Mouse (Mus musculus) heart, embryonic 13.5 days (tissue): ENCODE measurements around the gene Dlx1. TPM values are rescaled to one million over a fixed set of nuclear protein-coding genes. Genes with fewer than 3 reads are reported as not detected.
A peak's percentile ranks its signal among the peaks of the same experiment; 100 is the strongest.

Experiments
- ATAC-seq: fragments of 200-750 bp; cut with Nextera tagmentation; 2 replicates; pipeline ENCODE4 v1.8.0; 2017; ENCODE audit warnings: moderate TSS enrichment; ENCODE audit not compliant: insufficient number of reproducible peaks, low FRiP score, low TSS enrichment; ENCODE audit errors: extremely low read depth
- H3K27ac ChIP-seq: fragments of 300-500 bp; sonication (generic); replicated peaks from 2 replicates; pipeline ENCODE4 v1.5.1; 2015; ENCODE audit warnings: moderate library complexity, mild to moderate bottlenecking, inconsistent platforms
- H3K27me3 ChIP-seq: fragments of 300-500 bp; sonication (generic); replicated peaks from 2 replicates; pipeline ENCODE4 v1.6.1; 2015; ENCODE audit warnings: mild to moderate bottlenecking, inconsistent platforms
- H3K36me3 ChIP-seq: fragments of 300-500 bp; sonication (generic); 2 replicates; pipeline ENCODE4 v1.6.1; 2015; ENCODE audit warnings: mild to moderate bottlenecking, inconsistent platforms
- H3K4me1 ChIP-seq: fragments of 300-500 bp; sonication (generic); 2 replicates; pipeline ENCODE4 v1.6.1; 2015; ENCODE audit warnings: inconsistent platforms
- H3K4me2 ChIP-seq: fragments of 300-500 bp; sonication (generic); 2 replicates; pipeline ENCODE4 v1.6.1; 2015; ENCODE audit warnings: inconsistent platforms, mild to moderate bottlenecking, moderate library complexity
- H3K4me3 ChIP-seq: fragments of 300-500 bp; sonication (generic); 2 replicates; pipeline ENCODE4 v1.5.1; 2015; ENCODE audit warnings: moderate library complexity, mild to moderate bottlenecking, inconsistent platforms
- H3K9ac ChIP-seq: fragments of 300-500 bp; sonication (generic); 2 replicates; pipeline ENCODE4 v1.6.1; 2015; ENCODE audit warnings: inconsistent platforms, mild to moderate bottlenecking, moderate library complexity
- H3K9me3 ChIP-seq: fragments of 300-500 bp; sonication (generic); 2 replicates; pipeline ENCODE4 v1.6.1; 2016; ENCODE audit warnings: inconsistent platforms
- WGBS: fragments of 180-500 bp; shearing (Covaris S2); methylation state at CpG from one replicate; pipeline ENCODE4 v1.1.7; 2015; ENCODE audit warnings: mixed read lengths; 5-methylcytosine and 5-hydroxymethylcytosine counted together
- polyA plus RNA-seq: library from polyadenylated mRNA; unstranded; fragments of >200 nt; fragmentation: Nextera tagmentation; extraction: Ambion mirVana; gene quantifications from 2 replicates; pipeline ENCODE4 v1.2.1, GENCODE M21; 2015

The Dlx1 gene
- polyA plus RNA-seq, 1 experiment from 2014 or later, result 0.60 TPM

DNA sequence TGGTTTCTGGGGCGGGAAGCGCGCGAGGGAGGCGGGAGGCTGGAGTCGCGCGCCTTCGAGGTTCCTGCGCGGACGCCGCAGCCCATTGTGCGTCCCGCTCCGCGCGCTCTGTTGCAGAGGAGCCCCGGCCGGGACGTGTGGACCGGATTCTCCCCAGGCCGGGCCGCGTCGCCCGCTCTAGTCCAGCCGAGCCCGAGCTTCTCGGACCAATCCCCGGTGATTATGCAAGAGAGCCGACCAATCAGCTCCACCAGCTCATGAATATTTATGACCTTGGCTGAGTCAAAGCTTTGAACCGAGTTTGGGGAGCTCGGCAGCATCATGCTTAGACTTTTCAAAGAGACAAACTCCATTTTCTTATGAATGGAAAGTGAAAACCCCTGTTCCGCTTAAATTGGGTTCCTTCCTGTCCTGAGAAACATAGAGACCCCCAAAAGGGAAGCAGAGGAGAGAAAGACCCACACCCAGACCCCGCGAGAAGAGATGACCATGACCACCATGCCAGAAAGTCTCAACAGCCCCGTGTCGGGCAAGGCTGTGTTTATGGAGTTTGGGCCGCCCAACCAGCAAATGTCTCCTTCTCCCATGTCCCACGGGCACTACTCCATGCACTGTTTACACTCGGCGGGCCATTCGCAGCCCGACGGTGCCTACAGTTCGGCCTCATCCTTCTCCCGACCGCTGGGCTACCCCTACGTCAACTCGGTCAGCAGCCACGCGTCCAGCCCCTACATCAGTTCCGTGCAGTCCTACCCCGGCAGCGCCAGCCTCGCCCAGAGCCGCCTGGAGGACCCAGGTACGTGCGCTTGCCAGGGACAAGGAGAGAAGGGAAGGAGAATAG lies 1.8 kb downstream of the Dlx1 start:
- Histone ChIP-seq H3K36me3 (no peaks in the 10 kb centered on the region), H3K4me1 (peaks cover 27% of the 10 kb centered on the region), H3K4me2 (peak overlapping the region; percentile 90), H3K27ac (no peak overlapping the region), H3K9ac (0 out of 2 replicates have a peak overlapping the region, but pooled peaks have one; percentile 51), H3K4me3 (peak overlapping the region; percentile 58), H3K27me3 (peaks cover 99% of the 10 kb centered on the region), H3K9me3 (no peaks in the 10 kb centered on the region)
- under 1% methylated on average over 60 of the region's 60 CpGs for WGBS
- peak; percentile 75; the same call in 1 of the 2 replicates for ATAC-seq

DNA sequence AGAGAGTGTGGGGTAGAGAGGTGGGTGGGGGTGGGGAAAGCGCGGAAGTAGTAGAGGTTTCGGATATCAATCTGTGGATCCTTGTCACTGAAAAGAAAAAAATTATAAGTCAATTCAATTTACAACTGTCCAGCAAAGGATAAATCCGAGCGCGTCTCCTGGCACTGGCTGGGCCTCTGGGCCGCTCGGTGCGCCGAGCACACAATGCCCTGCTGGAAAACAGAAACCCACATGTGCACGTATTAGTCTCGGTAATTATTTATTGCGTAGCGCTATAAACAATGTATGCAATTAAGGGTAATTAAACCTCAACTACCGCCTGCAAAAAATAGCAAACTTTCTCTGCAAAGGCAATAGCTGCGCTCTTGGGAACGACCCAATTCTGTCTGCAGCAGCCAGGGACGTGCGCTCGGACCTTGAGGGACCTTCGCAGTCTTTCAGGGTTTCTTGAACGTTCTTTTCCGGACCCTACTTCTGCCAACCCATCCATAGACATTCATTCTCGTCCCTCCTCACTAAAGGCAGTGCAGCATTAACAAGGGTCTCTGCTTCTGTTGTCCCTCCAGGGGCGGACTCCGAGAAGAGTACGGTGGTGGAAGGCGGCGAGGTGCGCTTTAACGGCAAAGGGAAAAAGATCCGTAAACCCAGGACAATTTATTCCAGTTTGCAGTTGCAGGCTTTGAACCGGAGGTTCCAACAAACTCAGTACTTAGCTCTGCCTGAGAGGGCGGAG lies 2.6 kb downstream of the Dlx1 start:
- ATAC-seq, result no peak
- WGBS, result 1% methylated on average over 34 of the region's 34 CpGs
- Histone ChIP-seq H3K4me2 (peak overlapping the region; percentile 90), H3K4me3 (peak overlapping the region; percentile 58), H3K9ac (no peak overlapping the region), H3K9me3 (no peaks in the 10 kb centered on the region), H3K36me3 (no peaks in the 10 kb centered on the region), H3K4me1 (peaks cover 27% of the 10 kb centered on the region), H3K27me3 (peaks cover 97% of the 10 kb centered on the region), H3K27ac (no peak overlapping the region)

DNA sequence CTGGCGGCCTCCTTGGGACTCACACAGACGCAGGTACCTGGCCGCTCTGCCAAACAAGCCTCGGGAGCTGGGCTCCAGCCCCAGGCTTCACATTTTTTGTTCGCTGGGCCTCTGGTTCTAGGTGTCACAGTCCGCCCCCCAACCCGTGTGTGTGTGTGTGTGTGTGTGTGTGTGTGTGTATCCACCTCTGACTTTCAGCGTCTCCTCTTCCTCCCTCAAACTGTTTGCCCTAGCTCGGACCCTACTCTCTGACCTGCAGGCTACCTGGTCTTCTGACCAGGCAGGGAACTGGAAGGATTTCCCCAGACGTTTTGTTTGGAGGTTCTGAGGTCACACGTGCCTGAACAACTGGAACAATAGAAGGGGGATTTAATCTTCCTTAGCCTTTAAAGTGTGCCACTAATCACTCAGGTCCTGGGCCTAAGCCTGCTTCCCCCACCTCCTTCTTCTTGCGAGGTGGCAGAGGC lies 3.2 kb downstream of the Dlx1 start:
- no peak overlapping the region for H3K4me2 ChIP-seq
- H3K4me3 ChIP-seq, result peak overlapping the region; percentile 58
- no peak overlapping the region for H3K27ac ChIP-seq
- WGBS, result 1% methylated on average over 12 of the region's 12 CpGs
- ATAC-seq, result no peak
- peaks cover 27% of the 10 kb centered on the region for H3K4me1 ChIP-seq
- H3K9ac ChIP-seq, result no peak overlapping the region
- peaks cover 96% of the 10 kb centered on the region for H3K27me3 ChIP-seq
- no peaks in the 10 kb centered on the region for H3K9me3 ChIP-seq
- no peaks in the 10 kb centered on the region for H3K36me3 ChIP-seq

DNA sequence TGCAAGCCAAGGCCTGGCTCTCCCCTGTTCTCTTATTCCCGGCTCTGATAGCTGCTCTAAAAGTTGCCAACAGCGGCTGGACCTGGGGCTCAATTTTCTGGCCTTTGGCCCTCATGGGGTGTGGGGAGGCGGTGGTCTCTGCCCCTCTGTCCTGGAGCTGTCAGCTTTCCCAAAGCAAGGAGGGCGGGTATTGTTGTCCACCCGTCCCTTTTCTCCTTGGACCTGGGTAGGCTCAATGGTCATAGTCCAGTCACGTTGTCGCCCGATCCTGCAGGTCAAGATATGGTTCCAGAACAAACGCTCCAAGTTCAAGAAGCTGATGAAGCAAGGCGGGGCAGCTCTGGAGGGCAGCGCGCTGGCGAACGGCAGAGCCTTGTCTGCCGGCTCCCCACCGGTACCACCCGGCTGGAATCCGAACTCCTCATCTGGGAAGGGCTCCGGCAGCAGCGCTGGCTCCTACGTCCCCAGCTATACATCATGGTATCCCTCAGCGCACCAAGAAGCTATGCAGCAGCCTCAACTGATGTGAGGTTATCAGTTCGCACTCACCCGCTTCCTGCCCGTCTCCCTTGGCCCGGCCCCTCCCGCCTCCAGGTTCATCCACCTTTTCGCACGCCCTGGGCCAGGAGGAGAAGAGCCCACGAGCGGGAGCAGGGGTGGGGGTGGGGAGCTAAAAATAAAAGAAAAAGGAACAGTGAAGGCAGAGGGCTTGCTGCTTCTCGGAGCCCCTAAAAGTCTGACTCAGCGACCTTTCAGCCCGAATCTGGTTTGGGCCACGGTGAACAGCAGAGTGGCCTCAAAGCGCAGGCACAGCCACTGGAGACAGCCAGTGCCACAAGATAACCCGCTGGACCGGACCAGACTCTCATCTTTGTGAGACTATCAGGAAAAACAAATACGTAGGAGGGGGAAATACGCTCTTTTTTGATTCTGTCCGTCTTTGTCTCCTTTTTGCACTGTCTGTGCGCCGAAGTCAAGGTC lies 4.4 kb downstream of the Dlx1 start:
- Histone ChIP-seq H3K27ac (no peak overlapping the region), H3K4me2 (no peak overlapping the region), H3K4me3 (peak overlapping the region; percentile 9; the same call in 1 of the 2 replicates), H3K27me3 (peaks cover 96% of the 10 kb centered on the region), H3K4me1 (peaks cover 27% of the 10 kb centered on the region), H3K36me3 (no peaks in the 10 kb centered on the region), H3K9me3 (no peaks in the 10 kb centered on the region), H3K9ac (no peak overlapping the region)
- ATAC-seq, result no peak
- 1% methylated on average over 43 of the region's 43 CpGs for WGBS

DNA sequence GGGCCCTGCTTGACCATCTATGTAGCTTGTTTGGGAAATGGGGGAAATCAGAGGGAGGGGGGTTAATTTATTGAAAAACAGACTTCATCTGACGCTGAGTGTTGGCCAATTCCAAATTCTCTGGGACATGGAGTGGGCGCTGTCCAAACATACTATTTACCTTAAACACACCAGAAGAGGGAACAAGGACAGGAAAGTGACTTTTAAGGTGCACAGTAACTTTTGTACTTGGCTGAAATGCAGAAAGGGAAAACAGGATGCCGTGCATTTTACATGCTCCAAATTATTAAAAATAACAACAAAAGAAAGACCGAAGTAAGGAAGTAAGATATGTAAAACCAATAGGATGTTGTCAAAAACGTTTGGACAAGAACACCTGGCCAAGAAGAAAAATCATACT lies 5.2 kb downstream of the Dlx1 start:
- no peak for ATAC-seq
- Histone ChIP-seq H3K9me3 (no peaks in the 10 kb centered on the region), H3K36me3 (no peaks in the 10 kb centered on the region), H3K4me1 (peaks cover 26% of the 10 kb centered on the region), H3K9ac (no peak overlapping the region), H3K4me3 (no peak overlapping the region), H3K4me2 (no peak overlapping the region), H3K27ac (no peak overlapping the region), H3K27me3 (peaks cover 97% of the 10 kb centered on the region)
- WGBS, result 10% methylated on average over 5 of the region's 5 CpGs

DNA sequence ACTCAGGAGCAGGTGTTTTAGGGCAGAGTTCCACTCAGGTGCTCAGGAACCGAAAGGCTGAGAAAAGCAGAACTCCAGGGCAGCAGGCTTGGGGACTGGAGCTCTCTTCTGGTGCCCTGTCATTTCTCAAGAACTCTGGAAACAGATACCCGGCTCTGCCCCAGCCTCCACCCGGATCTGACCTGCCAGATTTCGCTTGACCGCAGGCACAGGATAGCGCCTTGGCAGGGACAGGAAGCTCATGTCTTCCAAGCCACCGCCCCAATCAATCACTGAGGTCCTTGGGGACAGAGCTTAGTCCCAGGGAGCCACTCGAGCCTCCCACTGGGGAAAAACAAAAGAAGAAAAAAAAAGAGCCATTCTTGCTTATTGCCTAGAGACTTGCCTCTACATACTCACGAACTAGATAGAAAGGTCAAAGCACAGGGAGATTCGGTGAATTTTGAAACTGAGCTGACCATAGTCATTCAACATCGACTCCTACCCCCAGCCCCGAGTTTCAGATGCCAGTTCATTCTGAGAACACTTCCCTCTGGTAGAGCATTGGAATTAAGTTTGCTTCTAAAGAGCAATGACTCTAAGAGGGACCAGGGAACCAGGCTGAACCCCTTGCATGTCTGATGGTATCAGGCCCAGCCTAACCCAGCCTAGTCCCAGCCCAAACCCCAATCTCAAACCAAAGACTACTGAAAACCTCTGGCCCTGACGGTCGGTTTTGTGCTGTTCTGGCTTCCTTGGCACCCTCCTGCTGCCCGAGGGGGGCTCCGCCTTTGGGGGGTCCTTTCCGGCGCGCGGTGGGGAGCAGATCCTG lies 6.5 kb downstream of the Dlx1 start:
- H3K4me3 ChIP-seq, result no peak overlapping the region
- no peak for ATAC-seq
- H3K9ac ChIP-seq, result no peak overlapping the region
- H3K27me3 ChIP-seq, result peaks cover 97% of the 10 kb centered on the region
- H3K4me2 ChIP-seq, result no peak overlapping the region
- H3K4me1 ChIP-seq, result peaks cover 21% of the 10 kb centered on the region
- no peaks in the 10 kb centered on the region for H3K9me3 ChIP-seq
- H3K36me3 ChIP-seq, result no peaks in the 10 kb centered on the region
- no peak overlapping the region for H3K27ac ChIP-seq
- 2% methylated on average over 20 of the region's 20 CpGs for WGBS

DNA sequence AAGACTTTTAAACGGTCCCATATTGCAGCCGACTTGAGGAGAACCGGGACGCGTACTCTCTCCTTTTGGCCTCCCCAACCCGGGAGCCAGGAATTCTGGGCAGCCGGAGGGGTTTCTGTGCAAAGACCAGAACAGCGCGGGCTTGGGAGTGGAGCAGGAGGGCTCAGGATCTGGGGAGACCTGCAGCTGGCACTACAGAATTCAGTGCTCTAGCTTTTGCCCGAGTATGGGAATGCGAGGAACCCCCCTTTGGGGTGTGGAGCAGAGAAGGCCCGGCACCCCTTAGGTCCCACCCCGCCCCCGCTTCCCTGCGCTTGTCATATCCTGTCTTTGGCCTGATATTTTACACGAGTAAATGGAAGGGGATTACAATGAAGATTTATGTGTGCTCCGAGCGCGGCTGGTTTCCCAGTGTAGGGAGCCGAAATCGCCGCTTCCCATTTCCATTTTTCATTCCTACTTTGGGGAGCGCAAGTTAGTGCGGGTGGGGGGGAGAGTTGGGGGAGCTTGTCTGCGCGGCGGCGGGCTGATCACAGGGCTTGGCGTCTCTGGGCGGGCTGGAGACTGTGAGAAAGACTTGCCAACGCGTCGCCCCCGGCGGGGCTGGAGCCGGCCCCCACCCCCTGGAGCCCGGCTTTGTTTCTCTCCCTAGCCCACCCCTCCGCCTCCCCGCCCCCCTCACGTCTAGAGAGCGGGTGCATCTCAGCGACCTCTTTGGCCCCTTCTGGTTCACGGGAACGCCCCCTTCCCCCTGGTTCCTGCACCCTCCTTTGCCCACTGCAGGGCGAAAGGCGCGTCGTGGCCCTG lies 12.9 kb downstream of the Dlx1 start:
- WGBS, result 1% methylated on average over 41 of the region's 48 CpGs
- Histone ChIP-seq H3K4me3 (peak overlapping the region; percentile 34), H3K36me3 (no peaks in the 10 kb centered on the region), H3K27me3 (peaks cover 99% of the 10 kb centered on the region), H3K9me3 (no peaks in the 10 kb centered on the region), H3K27ac (no peak overlapping the region), H3K9ac (0 out of 2 replicates have a peak overlapping the region, but pooled peaks have one; percentile 14), H3K4me2 (peak overlapping the region; percentile 54), H3K4me1 (peaks cover 44% of the 10 kb centered on the region)
- no peak for ATAC-seq

DNA sequence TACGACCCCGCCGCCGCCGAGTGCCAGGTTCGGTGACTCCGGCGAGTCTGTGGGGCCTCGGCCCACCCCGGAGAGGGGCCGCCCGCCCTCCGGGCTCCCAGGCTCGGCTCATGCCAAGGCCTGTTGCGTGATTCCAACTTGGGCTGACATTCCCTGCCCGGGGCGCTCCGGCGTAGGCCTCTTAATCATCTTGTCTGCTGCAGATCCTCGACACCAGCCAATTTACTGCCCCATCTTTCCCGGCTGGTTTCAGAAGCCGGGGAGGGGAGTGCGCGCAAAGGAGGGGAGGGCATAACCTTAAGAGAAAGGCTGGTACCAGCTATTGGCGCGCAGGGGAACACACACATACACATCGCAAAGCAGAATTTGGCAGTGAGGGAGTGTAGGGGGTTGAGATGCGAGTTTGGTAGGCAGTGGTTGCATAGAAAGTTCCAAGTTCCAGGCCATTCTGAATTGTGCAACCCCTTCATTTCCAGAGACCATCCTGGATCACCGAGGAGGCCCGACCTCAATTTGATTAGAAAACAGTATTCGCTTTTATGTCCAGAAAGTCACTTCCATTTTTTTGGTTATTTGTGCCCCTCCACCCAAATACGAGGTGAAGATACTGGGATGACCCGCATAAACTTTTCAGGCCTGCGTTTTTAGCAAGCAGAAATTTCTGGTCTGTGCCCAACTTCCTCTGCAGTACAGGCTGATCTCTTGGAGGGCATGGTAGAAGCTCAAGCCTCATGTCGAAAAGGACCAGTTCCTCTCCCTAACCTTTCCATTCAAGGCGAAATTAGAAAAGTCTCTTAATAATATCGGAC lies 13.7 kb downstream of the Dlx1 start:
- no peak for ATAC-seq
- peaks cover 99% of the 10 kb centered on the region for H3K27me3 ChIP-seq
- H3K36me3 ChIP-seq, result no peaks in the 10 kb centered on the region
- H3K27ac ChIP-seq, result no peak overlapping the region
- WGBS, result 5% methylated on average over 37 of the region's 37 CpGs
- peak overlapping the region; percentile 34 for H3K4me3 ChIP-seq
- H3K4me1 ChIP-seq, result peaks cover 52% of the 10 kb centered on the region
- H3K4me2 ChIP-seq, result peak overlapping the region; percentile 54
- H3K9me3 ChIP-seq, result no peaks in the 10 kb centered on the region
- H3K9ac ChIP-seq, result no peak overlapping the region

DNA sequence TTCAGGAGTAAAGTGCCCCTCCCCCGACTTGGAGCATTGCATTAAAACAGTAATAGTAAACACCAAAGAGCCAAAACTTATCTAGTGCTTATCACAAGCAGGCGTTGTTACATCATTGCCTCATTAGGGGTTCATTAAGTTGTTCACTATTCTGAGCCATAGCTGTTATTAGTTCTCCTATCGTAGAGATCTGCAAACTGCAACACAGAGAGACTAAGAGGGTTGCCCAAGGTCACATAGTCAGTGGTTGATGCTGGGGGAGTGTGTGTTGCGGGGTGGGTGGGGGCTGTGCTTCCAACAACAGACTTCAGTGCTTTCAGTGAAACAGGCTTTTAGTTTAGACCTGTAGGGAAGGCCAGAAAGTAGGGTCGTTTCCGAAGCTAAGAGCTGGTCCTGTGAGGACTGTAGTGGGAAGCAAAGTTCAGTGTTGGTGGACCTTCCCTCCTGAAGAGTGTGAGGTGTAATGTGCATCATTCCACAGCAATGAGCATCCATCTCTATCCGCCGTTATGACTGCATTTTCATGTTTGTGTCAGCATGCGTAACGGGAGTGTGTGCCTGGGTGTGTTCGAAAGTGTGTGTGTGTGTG lies 14.4 kb downstream of the Dlx1 start:
- no peak overlapping the region for H3K4me2 ChIP-seq
- no peaks in the 10 kb centered on the region for H3K9me3 ChIP-seq
- 3% methylated on average over 11 of the region's 11 CpGs for whole genome bisulfite sequencing
- no peaks in the 10 kb centered on the region for H3K36me3 ChIP-seq
- no peak for ATAC-seq
- no peak overlapping the region for H3K9ac ChIP-seq
- H3K27ac ChIP-seq, result no peak overlapping the region
- peak overlapping the region; percentile 37; the same call in 1 of the 2 replicates for H3K4me3 ChIP-seq
- H3K27me3 ChIP-seq, result peaks cover 99% of the 10 kb centered on the region
- peaks cover 56% of the 10 kb centered on the region for H3K4me1 ChIP-seq
